Mouse (Mus musculus): ENCODE data around the gene Rasl11b. TPM values are rescaled to one million over a fixed set of nuclear protein-coding genes. Genes with fewer than 3 reads are reported as not detected.

Rasl11b gene
- polyA plus RNA-seq, 1 experiment from 2014 or later: 23.3 TPM

DNA sequence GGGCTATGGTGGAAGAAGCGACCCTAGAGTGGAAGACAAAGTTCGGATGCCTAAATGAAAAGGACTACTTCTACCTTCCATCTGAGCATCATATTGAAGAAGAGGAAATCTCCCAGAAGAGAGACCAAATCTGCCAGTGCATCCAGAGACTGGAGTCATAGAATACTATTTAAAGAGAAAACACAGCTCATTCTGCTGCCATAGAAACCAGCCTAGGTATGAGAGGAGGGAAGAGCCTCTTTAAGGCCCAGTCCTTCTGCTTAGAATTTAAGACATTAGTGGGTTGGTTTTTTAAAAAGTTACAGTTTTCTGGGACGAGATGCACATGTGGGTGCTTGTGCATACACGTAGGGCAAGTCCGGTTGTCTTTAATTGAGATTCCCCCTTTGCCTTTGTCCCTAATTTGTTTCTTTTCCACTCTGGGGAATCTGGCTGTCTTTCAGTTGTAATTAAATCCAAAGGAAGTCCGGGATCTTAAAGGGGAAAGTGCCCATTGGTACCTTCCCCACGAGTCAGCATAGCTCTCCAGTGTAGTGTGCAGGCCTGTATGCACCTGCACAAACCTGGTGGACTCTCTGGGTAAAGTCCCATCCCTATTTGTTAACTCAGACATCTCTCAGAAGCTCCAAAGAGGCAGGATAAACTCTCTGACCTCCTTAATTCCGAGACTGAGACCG is 5.5 kb upstream of the Rasl11b start:
- Histone ChIP-seq H3K4me3 (no peak overlapping the region), H3K36me3 (no peaks in the 10 kb centered on the region), H3K9me3 (no peaks in the 10 kb centered on the region), H3K4me2 (no peak overlapping the region), H3K27ac (no peak overlapping the region), H3K9ac (no peak overlapping the region), H3K4me1 (replicated peaks) (peaks cover 20% of the 10 kb centered on the region), H3K27me3 (peaks cover 24% of the 10 kb centered on the region; the same call in 1 of the 2 replicates)
- ATAC-seq (ENCODE audit: low FRiP score): no peak
- WGBS: 43% methylated on average over 9 of the region's 9 CpGs

DNA sequence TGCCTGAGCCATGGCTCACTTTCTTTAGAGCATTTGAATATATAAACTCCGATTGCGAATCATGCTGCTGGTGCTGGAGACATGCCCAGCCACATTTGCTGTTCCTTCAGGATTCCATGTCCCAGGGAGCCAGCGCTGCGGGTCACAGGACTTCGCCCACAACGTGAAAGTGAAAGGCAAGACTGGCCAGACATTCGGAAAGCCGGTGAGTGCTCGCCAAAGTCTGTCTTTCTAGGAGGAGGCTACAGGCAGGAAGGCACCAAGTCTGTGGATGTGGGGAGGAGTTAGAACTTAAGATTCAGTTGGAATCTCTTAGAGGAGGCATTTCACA is 5.0 kb upstream of the Rasl11b start:
- no peak for ATAC-seq (ENCODE audit: low FRiP score)
- Histone ChIP-seq H3K27me3 (peaks cover 24% of the 10 kb centered on the region; the same call in 1 of the 2 replicates), H3K4me1 (replicated peaks) (peaks cover 23% of the 10 kb centered on the region), H3K4me3 (no peak overlapping the region), H3K9ac (no peak overlapping the region), H3K9me3 (no peaks in the 10 kb centered on the region), H3K27ac (no peak overlapping the region), H3K4me2 (no peak overlapping the region), H3K36me3 (no peaks in the 10 kb centered on the region)
- 46% methylated on average over 9 of the region's 9 CpGs for WGBS

DNA sequence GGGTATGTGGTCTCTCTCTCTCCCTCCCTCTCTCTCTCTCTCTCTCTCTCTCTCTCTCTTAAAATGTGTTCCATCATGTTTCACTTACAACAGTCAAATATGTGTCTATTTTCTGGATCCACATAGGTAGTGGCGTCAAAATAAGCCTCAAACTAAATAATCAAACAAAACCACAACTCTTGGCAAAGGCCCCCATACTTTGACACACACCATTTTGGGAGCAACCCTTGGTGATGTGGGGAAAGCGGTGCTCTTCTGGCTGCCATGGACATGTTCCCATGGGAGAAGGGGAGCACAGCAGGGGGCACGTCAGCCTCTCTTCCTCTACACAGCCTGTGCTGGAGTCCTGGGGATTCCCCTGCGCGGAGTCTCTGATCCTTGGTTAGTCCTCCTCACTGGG is 4.2 kb upstream of the Rasl11b start:
- no peak overlapping the region for H3K4me3 ChIP-seq
- no peaks in the 10 kb centered on the region for H3K9me3 ChIP-seq
- no peak overlapping the region for H3K4me2 ChIP-seq
- peaks cover 24% of the 10 kb centered on the region; the same call in 1 of the 2 replicates for H3K27me3 ChIP-seq
- H3K9ac ChIP-seq: no peak overlapping the region
- ATAC-seq (ENCODE audit: low FRiP score): no peak
- no peaks in the 10 kb centered on the region for H3K36me3 ChIP-seq
- 75% methylated on average over 5 of the region's 5 CpGs for WGBS
- H3K27ac ChIP-seq: no peak overlapping the region
- peaks cover 29% of the 10 kb centered on the region for H3K4me1 ChIP-seq (replicated peaks)

DNA sequence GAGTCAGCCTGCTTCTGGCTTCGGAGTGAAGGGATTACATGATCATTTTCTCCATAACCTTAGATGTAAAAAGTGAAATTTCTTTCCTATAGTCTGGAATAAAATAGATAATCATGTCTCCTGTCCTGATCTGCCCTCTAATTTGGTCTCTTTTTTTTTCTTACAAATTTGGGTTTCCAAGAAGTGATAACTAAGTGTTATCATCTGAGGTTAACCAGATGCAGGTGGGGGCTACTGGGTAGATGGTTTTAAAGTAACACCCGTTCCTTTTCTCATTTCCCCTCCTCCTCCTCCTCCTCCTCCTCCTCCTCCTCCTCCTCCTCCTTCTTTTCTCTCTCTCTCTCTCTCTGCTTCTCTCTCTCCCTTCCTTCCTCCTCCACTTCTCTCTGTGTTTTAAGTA is 2.1 kb upstream of the Rasl11b start:
- no peaks in the 10 kb centered on the region for H3K36me3 ChIP-seq
- no peak overlapping the region for H3K4me3 ChIP-seq
- peaks cover 24% of the 10 kb centered on the region; the same call in 1 of the 2 replicates for H3K27me3 ChIP-seq
- no peak for ATAC-seq (ENCODE audit: low FRiP score)
- H3K27ac ChIP-seq: no peak overlapping the region
- no peaks in the 10 kb centered on the region for H3K9me3 ChIP-seq
- H3K9ac ChIP-seq: no peak overlapping the region
- no peak overlapping the region for H3K4me2 ChIP-seq
- 69% methylated on average over 2 of the region's 2 CpGs for WGBS
- peaks cover 46% of the 10 kb centered on the region for H3K4me1 ChIP-seq (replicated peaks)

DNA sequence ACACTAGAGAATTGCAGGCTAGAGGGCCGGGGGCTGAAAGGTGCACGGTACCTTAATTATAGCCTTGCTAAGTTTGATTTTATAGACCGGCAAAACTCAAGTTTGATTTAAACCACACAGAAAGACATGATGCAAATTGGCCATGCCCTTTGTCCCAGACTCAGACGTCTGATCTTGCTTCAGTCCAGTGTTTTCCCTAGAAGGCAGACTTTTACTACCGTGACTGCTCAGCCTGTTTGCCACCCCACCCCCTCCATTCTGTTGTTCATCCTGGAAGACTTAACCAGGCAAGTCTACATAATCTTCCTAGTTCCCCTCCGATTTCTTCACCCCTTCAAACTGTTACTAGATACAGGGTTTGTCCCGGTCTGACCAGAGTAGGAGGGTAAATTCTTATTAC is 1.5 kb upstream of the Rasl11b start:
- ATAC-seq (ENCODE audit: low FRiP score): no peak
- H3K36me3 ChIP-seq: peaks cover 5% of the 10 kb centered on the region; the same call in 1 of the 2 replicates
- H3K4me2 ChIP-seq: no peak overlapping the region
- H3K9me3 ChIP-seq: no peaks in the 10 kb centered on the region
- peaks cover 52% of the 10 kb centered on the region for H3K4me1 ChIP-seq (replicated peaks)
- no peak overlapping the region for H3K9ac ChIP-seq
- H3K27me3 ChIP-seq: peaks cover 22% of the 10 kb centered on the region; the same call in 1 of the 2 replicates
- no peak overlapping the region for H3K27ac ChIP-seq
- WGBS: 52% methylated on average over 7 of the region's 7 CpGs
- H3K4me3 ChIP-seq: no peak overlapping the region

DNA sequence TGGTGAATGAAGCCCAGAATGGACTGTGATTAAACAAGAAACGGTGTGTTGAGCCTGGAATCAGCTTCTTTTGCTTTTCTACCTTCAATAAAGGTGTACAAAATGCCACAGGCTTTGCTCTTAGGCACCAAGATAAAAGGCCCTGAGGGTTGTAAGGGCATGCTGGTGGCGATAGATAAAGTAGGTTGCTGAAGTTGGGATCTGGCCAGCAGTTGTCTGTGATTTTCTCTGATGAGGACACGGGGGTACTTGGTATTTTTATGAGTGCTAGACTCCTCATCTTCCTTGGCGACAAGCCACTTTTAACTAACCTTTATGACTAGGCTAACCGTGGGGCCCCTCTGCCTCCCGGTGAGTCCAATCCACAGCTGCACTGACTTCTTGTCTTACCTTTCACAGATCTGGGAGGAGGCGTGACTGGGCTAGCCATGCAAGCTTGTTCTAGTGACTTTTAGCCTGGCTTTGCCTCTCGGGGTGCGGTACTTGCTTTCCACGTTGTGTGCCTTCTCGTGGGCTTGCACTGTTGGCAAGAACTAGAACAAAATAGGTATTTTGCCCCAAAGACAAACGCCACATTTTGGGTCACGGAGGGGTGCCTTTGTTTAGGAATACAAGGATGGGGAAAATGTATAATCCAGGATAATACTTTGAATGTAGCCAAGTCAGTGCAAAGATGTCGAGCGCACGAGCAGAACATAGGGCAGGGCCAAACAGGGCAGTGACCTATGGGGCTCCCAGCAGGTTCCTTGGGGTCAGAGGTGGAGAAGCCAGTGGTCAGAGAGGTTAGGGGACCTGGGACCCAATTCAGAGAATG is 852 bp upstream of the Rasl11b start:
- H3K4me3 ChIP-seq: peak overlapping the region; percentile 85
- no peaks in the 10 kb centered on the region for H3K9me3 ChIP-seq
- H3K9ac ChIP-seq: peak overlapping the region; percentile 88
- H3K27ac ChIP-seq: no peak overlapping the region
- peaks cover 6% of the 10 kb centered on the region; the same call in 1 of the 2 replicates for H3K36me3 ChIP-seq
- peaks cover 56% of the 10 kb centered on the region for H3K4me1 ChIP-seq (replicated peaks)
- peak overlapping the region; percentile 90 for H3K4me2 ChIP-seq
- 36% methylated on average over 16 of the region's 16 CpGs for WGBS
- peaks cover 20% of the 10 kb centered on the region; the same call in 1 of the 2 replicates for H3K27me3 ChIP-seq
- no peak; the same call in 1 of the 2 replicates for ATAC-seq (ENCODE audit: low FRiP score)

DNA sequence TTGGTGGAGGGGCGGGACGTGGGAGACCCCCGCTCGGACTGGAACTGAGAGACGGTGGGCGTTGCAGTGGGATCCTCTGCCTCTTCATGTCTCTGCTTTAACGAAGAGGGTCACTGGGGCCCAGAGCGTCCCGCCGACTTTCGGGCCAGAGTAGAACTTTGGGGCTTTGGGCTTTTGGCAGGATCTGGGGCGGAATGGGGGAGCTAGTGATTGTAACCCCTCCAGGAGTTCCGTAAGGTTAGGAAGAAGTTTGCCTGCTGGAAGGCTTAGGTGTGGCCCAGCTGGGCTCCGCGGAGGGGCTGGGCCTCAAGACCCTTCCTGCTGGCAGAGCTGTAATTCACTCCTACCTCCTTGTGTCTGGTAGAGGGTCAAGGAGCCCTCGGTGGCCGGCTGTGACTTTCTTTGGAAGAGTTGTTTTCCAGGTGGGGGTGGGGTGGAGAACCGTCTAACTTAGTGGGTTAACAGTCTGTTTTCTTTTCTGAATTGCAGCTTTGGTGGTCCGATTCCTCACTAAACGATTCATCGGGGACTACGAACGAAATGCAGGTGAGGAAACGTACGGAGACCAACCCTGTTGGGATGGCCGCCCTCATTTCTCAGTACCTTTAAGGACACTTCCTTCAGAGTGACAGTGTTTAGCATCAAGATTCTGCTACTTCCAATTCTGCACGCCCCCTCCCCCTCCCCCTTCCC is 674 bp downstream of the Rasl11b start:
- peaks cover 6% of the 10 kb centered on the region; the same call in 1 of the 2 replicates for H3K36me3 ChIP-seq
- H3K4me3 ChIP-seq: peak overlapping the region; percentile 85
- peak; percentile 40 for ATAC-seq (ENCODE audit: low FRiP score)
- peak overlapping the region; percentile 76 for H3K27ac ChIP-seq
- WGBS: under 1% methylated on average over 27 of the region's 27 CpGs
- peak overlapping the region; percentile 90 for H3K4me2 ChIP-seq
- peak overlapping the region; percentile 88 for H3K9ac ChIP-seq
- H3K9me3 ChIP-seq: no peaks in the 10 kb centered on the region
- peaks cover 61% of the 10 kb centered on the region for H3K4me1 ChIP-seq (replicated peaks)
- H3K27me3 ChIP-seq: peaks cover 20% of the 10 kb centered on the region; the same call in 1 of the 2 replicates

DNA sequence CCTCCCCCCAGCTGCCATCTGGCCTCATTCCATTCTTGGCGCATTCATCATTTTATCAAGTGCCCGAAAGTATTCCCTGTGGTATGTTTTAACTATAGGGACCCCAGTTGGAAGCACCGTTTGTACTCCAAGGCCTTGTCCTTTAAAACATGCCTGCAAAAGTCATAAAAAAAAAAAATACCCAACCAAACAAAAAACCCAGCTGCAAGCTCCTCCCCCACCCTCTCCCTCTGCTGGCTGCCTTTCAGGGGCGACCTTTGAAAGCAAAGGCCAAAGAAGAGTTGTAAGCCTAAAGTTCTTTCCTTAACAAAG is 1.2 kb downstream of the Rasl11b start:
- H3K9me3 ChIP-seq: no peaks in the 10 kb centered on the region
- ATAC-seq (ENCODE audit: low FRiP score): no peak
- peaks cover 61% of the 10 kb centered on the region for H3K4me1 ChIP-seq (replicated peaks)
- H3K36me3 ChIP-seq: peaks cover 6% of the 10 kb centered on the region; the same call in 1 of the 2 replicates
- WGBS: 0% methylated on average over 4 of the region's 4 CpGs
- peak overlapping the region; percentile 85 for H3K4me3 ChIP-seq
- H3K27me3 ChIP-seq: peaks cover 15% of the 10 kb centered on the region; the same call in 1 of the 2 replicates
- peak overlapping the region; percentile 90 for H3K4me2 ChIP-seq
- no peak overlapping the region for H3K9ac ChIP-seq
- 0 out of 2 replicates have a peak overlapping the region, but pooled peaks have one; percentile 76 for H3K27ac ChIP-seq

DNA sequence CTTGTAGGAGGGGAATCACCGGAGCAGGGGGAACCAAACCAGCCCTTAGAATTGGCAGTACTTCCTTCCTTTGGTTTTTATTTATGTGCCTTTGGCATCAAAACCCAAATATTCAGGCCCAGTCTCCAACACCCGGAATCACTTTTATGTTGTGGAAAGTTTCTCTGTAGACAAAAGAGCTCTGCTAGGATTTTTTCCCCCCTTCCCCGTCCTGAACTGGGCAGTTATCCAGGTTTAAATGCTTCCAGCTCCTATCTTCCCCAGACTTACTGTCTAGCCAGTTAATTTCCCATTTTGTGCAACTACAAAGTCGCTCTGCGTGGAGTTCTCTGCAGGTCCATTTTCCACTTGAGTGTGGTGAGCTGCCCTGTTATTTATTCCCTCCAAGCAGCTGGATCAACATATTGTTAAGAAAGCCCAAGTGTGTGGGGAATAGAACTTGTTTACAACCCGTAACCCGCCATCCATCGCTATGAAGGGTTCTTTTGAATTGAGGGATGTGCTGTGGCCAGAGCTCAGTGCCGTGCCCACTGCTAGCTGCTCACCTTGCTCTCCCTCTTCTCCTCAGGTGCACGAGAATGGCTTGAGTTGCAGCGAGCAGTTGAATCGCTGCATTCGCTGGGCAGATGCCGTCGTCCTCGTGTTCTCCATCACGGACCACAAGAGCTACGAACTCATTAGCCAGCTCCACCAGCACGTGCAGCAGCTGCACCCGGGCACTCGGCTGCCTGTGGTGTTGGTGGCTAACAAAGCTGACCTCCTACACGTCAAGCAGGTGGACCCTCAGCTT is 2.6 kb downstream of the Rasl11b start:
- Histone ChIP-seq H3K27me3 (peaks cover 12% of the 10 kb centered on the region; the same call in 1 of the 2 replicates), H3K27ac (peak overlapping the region; percentile 67), H3K4me2 (peak overlapping the region; percentile 90), H3K4me1 (replicated peaks) (peaks cover 67% of the 10 kb centered on the region), H3K4me3 (peak overlapping the region; percentile 17; the same call in 1 of the 2 replicates), H3K36me3 (peaks cover 6% of the 10 kb centered on the region; the same call in 1 of the 2 replicates), H3K9me3 (no peaks in the 10 kb centered on the region), H3K9ac (no peak overlapping the region)
- ATAC-seq (ENCODE audit: low FRiP score): no peak
- WGBS: 70% methylated on average over 22 of the region's 22 CpGs

DNA sequence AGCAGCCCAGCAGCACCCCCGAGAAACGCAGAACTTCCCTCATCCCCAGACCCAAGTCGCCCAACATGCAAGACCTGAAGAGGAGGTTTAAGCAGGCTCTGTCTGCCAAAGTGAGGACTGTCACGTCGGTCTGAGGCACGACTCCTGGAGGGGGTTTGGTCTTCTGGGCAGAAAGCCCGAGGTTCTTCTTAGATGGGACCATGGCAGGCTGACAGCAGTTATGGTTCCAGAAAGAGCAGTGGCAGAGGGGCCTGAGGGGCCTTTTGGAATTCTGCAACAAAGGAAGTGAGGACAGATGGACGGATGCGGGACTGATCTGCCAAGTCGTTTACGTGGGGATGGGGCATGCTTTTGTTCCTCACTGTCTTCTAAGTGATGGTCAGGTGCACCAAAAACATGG is 3.4 kb downstream of the Rasl11b start:
- Histone ChIP-seq H3K4me1 (replicated peaks) (peaks cover 65% of the 10 kb centered on the region), H3K36me3 (peaks cover 6% of the 10 kb centered on the region; the same call in 1 of the 2 replicates), H3K4me3 (no peak overlapping the region), H3K27ac (no peak overlapping the region), H3K9ac (no peak overlapping the region), H3K27me3 (peaks cover 11% of the 10 kb centered on the region; the same call in 1 of the 2 replicates), H3K9me3 (0 out of 2 replicates have a peak, but pooled peaks cover 2% of the 10 kb centered on the region), H3K4me2 (peak overlapping the region; percentile 90)
- 72% methylated on average over 11 of the region's 11 CpGs for WGBS
- no peak for ATAC-seq (ENCODE audit: low FRiP score)

DNA sequence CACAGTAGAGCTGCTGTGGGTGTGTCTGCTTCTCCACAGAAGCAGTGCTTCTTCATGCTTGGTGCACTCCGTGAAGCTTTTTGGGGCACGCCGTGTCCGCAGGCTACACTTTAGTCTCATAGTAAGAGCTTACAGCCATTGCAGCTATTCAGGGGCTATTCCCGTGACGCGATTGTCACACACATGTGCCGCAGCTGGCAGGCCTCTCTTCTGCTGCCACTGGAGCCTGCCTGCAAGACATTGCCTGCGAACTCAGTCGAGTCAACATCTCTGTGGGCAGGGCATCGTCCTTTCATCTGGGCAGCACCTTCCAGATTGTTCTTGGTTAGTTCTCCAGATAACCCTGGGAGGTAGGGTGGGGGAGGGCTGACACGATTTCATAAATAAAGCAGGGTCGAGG is 4.7 kb downstream of the Rasl11b start:
- H3K4me2 ChIP-seq: no peak overlapping the region
- 80% methylated on average over 13 of the region's 13 CpGs for WGBS
- 0 out of 2 replicates have a peak, but pooled peaks cover 3% of the 10 kb centered on the region for H3K9me3 ChIP-seq
- H3K27me3 ChIP-seq: no peaks in the 10 kb centered on the region
- H3K27ac ChIP-seq: no peak overlapping the region
- ATAC-seq (ENCODE audit: low FRiP score): no peak
- H3K4me1 ChIP-seq (replicated peaks): peaks cover 52% of the 10 kb centered on the region
- no peak overlapping the region for H3K9ac ChIP-seq
- no peak overlapping the region for H3K4me3 ChIP-seq
- peaks cover 6% of the 10 kb centered on the region; the same call in 1 of the 2 replicates for H3K36me3 ChIP-seq
